Mouse (Mus musculus) liver, adult 2 months (tissue): Measurements from ENCODE around the gene Camk2n1.

Experiments used
- CTCF ChIP-seq: fragments of 200-500 bp; IDR thresholded peaks from 2 replicates; pipeline ENCODE4 v1.5.1; 2011; ENCODE audit warnings: low read depth, low read length, control low read depth
- POLR2A ChIP-seq: fragments of 200-500 bp; IDR thresholded peaks from 2 replicates; pipeline ENCODE4 v1.6.1; 2011; ENCODE audit warnings: low read length, control low read depth; ENCODE audit not compliant: insufficient read depth; ENCODE audit errors: extremely low read depth

DNA sequence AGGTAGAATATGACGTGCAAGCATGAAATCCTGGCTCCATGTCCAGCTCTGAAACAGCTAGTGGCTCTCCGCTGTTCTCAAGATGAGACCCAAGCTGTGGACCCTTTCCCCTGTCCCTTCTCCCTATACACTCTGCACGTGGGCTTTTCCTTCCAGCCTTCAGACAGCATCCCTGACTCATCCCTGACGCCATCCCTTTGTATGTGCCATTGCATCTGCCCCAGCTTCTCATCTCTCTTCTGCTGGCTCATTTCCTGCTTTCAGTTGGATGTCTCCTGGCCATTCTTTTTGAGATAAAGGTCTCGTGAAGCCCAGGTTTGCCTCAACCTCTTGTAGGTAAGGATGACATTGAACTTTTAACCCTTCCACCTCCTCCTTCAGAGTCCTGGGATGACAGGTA is 46.9 kb downstream of the Camk2n1 start:
- TF ChIP-seq CTCF, result no peak
- no peak for TF ChIP-seq POLR2A
